Mouse (Mus musculus): Measurements from ENCODE around the gene Scly. TPM values are rescaled to one million over a fixed set of nuclear protein-coding genes. Genes with fewer than 3 reads are reported as not detected.

The Scly gene
- total RNA-seq, 2 experiments from 2014 or later, result 9.2 to 11.3 TPM

GRCm38 (mm10) chr1:91351249-91351648, 53.1 kb downstream of the Scly start:
- intact Hi-C loops (cut with DNase I), result no loop called here
- no peak for DNase-seq

- no peak for DNase-seq
- intact Hi-C loops (cut with DNase I), result no loop called here
Measured at GRCm38 (mm10) chr1:91352277-91352676, 54.1 kb downstream of the Scly start.

- intact Hi-C loops (cut with DNase I), result no loop called here
- no peak for DNase-seq
Measured at GRCm38 (mm10) chr1:91356105-91356504, 58.0 kb downstream of the Scly start.

- intact Hi-C loops (cut with DNase I), result no loop called here
- DNase-seq, result no peak
Measured at GRCm38 (mm10) chr1:91362113-91362512, 64.0 kb downstream of the Scly start.

DNA sequence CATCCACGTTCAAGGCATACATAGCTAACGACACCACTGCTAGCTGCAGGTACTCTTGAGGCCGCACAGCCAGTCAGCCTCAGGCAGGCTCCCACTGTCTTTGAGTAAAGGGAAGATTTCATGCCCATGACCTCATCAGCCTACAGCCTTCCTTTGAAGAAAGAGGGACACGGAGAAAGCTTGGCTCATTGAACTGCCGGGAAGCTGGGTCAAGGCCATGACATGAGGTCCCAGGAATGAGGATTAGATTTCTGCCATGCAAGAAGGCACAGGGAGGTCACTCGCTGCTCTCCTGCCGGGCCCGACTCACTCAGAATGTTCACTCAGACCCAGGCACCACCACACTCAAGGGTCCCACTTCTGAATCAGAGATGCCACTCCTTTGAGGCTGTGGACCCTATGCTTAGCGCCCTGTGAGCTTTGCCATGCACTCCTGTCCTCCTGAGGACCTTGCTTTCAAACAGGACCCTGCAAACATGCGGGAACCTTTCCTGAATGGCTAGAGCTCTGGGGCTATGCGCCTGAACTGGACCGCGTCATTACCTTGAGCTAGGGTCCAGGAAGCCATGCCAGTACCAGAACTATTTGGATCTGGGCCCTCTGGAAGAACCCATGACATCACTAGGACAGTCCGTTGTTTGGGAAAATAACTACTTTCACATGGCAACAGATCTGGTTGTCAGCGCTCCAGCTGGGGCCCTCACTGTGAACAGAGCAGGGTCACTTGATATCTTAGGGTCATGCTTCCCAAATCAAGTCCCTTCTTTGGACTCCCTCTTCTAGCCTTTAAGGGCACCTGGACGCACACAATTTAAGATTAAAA, 66.9 kb downstream of the Scly start:
- intact Hi-C loops (cut with DNase I), result no loop called here
- no peak for DNase-seq

GRCm38 (mm10) chr1:91365816-91366214, 67.7 kb downstream of the Scly start:
- DNase-seq, result no peak
- intact Hi-C loops (cut with DNase I), result no loop called here

DNA sequence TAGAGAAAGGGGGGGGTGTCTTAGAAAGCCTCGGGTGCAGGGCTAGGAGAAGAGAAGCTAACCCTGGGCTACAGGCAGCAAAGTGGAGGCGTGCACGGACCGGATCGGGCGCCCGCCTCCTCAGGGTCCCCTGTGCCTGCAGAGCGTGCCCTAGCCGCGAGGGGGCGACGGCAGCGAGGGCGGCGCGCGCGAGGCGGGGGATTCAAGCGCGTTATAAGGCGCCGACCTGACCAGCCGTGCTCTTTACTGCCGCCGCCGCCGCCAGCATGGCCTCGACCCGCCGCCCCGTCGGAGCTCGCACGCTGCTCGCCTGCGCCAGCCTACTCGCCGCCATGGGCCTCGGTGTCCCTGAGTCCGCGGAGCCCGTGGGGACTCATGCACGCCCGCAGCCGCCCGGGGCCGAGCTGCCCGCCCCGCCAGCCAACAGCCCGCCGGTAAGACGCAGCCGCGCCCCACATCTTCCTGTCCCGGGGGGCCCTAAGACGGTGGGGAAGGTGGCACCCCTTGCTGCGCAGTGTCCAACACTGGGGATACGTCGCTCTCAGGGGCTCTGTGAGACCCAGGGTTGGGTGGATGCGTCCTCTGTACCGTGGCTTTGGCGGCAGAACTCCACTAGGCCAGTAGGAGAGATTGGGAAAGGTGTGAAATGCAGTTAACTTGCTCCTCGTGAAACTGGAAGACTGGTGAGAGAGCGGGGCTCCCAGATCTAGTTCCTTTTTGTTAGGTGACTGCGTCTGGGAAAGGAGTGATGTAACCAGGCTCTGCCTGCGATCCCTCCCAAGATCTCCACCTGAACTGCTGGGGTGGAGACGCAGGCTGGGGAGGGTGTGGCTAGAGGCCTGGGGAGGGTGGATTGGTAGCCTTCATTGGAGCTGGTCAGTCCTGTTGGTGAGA, 68.3 kb downstream of the Scly start, which contains the start of gene Erfe:
TSS of gene Erfe (plus strand) at position 216 of the 894 bp plus-strand sequence.
- intact Hi-C loops (cut with DNase I), result no loop called here

DNA sequence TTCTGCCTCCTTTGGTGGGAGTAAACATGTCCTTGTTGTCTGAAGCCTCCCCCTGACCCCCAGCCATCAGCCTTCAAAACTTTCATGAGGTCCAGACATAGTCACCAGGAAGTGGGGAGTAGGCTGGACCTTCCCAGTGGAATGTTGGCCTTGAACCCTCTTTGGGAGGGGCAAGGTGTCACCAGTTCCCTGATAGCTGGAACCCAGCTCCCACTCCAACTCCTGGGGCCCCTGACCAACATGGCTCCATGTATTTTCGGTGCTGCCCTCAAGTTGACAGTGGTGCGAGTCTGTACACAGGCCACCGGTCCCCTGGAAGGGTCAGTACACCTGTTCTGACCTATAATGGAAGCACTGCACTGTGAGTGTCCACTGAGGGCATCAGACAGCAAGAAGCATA, 69.2 kb downstream of the Scly start:
- intact Hi-C loops (cut with DNase I), result no loop called here
- no peak for DNase-seq

More for the DNA sequence above, 68.3 kb downstream of the Scly start, which contains the start of gene Erfe:
- peak; percentile 61 for DNase-seq

GRCm38 (mm10) chr1:91369408-91369807, 71.3 kb downstream of the Scly start:
- intact Hi-C loops (cut with DNase I), result no loop called here
- DNase-seq, result no peak

DNA sequence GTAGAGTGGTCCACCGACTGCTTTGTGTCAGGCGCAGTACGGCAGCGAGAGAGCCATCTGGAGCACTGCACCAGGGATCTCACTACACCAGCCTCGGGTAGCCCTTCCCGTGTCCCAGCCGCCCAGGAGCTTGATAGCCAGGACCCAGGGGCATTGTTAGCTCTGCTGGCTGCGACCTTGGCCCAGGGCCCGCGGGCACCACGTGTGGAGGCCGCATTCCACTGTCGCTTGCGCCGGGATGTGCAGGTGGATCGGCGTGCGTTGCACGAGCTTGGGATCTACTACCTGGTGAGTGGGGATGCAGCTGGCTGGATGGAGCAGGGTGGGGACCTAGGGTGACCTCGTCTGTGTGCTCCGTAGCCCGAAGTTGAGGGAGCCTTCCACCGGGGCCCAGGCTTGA, 71.9 kb downstream of the Scly start:
- no peak for DNase-seq
- intact Hi-C loops (cut with DNase I), result no loop called here

Other genes with a start within 250 kb of the Scly start
- gene Rbm44, start 153.2 kb upstream of the Scly start, total RNA-seq (2021), result under 1 TPM in 1 of 2 experiments, not detected in 1; 0.10 TPM
- gene Ramp1, start 118.5 kb upstream of the Scly start, total RNA-seq (2021), result 10 to 100 TPM; 12.3 to 14.3 TPM
- gene Ube2f, start 48.0 kb upstream of the Scly start, total RNA-seq (2021), result 10 to 100 TPM; 44.5 to 48.4 TPM
- under 1 TPM in 1 of 2 experiments, not detected in 1; 0.14 TPM for gene Espnl, start 23.7 kb downstream of the Scly start, total RNA-seq (2021)
- not detected for gene Klhl30, start 52.7 kb downstream of the Scly start, total RNA-seq (2021)
- gene Erfe, start 68.1 kb downstream of the Scly start, total RNA-seq (2021), result under 1 TPM; 0.22 to 0.32 TPM
- gene Ilkap, start 100.5 kb downstream of the Scly start, total RNA-seq (2021), result 10 to 100 TPM; 84.7 to 89.3 TPM
- gene Hes6, start 115.7 kb downstream of the Scly start, total RNA-seq (2021), result 10 to 100 TPM; 61.6 to 65.6 TPM
- gene Per2, start 161.0 kb downstream of the Scly start, total RNA-seq (2021), result 10 to 100 TPM in 1 of 2 experiments, 1 to 10 TPM in 1; 8.4 to 10.7 TPM
- 10 to 100 TPM; 15.4 to 16.1 TPM for gene Traf3ip1, start 196.3 kb downstream of the Scly start, total RNA-seq (2021)
- 10 to 100 TPM; 30.4 to 34.6 TPM for gene Asb1, start 242.2 kb downstream of the Scly start, total RNA-seq (2021)

Data from left cerebral cortex, postnatal 4 days (tissue).